Mouse (Mus musculus) spleen, postnatal 36 days (tissue): ENCODE results near the gene Cd302.
A peak's percentile ranks its signal among the peaks of the same experiment; 100 is the strongest.

Experiments
- DNase-seq, 2 experiments: peaks; one replicate each; pipeline ENCODE4 v3.0.0; 2022; ENCODE audit warnings: low spot score in 2 of 2, mixed read lengths in 1 of 2

Cd302 gene

DNA sequence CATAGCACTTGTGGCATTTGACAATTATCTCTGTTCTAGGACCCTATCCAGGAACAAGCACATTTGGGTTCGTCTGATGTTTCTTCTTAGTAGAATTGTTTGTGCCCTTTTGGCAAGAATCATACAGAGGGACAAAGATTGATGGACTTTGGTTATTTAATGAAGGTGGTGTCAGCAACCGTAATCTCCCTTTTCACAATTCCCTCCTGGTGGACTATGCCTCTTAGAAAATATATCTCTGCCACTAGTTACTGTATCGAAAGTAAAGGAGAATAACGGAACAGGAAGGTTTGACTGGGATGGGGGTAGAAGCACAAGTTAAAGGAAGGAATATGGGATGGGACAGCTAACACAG lies at the start of gene Cd302:
Cd302 (minus strand) TSS at position 22 of the 355 bp plus-strand sequence.
- DNase-seq = no peak

- DNase-seq = no peak
Measured at GRCm38 (mm10) chr2:60328641-60329040, 44.4 kb upstream of the Cd302 start.

- DNase-seq = no peak
Measured at GRCm38 (mm10) chr2:60327581-60327980, 43.3 kb upstream of the Cd302 start.

- no peak for DNase-seq
Measured at GRCm38 (mm10) chr2:60326948-60327347, 42.7 kb upstream of the Cd302 start.

DNA sequence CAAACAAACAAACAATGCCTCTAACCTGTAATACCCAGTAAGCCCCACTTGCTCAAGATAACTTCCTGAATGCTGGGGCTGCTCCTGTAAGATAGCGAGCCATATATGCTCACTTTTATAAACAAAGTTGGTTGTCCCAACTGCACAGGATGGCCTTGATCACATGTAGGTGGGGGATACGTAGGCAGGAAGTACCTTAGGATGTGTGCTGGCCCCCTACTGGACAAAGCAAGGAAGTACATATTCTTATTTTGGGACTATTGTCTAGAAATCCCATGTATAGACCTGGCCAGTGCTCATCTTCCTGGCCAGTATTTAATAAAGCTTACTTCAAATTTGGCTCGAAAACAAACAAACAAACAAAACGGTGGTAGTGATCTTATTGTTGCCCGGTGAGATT lies 39.1 kb upstream of the Cd302 start:
- peak in 1 of 2 experiments; percentile 7 for DNase-seq

DNA sequence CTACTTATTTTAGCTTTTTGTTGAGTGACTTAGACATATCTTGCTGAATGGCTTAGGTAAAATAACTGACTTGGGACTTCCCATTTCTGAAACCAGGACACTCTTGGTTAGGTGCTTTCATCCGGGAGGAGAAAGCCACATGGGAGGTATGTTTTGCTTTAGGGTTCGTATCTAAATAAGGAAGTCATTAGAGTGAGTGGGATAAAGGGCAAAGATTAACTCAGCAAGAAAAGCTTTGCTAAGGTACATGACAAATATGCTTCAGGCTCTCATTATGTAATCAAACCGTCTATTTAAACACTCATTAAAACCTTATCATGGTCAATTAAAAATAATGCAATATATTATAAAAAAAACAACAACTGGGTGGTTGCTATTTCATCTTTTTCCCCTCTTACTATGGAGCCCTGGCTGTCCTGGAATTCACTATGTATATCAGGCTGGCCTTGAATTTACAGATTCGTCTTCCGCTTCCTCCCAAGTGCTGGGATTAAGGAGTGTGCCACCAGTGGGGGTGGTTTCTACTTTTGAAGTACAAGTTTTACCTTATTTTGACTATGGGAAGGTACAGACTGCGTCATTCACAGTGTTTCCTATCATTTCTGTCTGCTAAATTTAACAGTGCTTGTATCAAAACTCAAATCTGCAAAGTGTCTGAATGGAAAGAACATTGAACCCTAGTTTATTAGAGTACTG lies 37.9 kb upstream of the Cd302 start:
- no peak for DNase-seq

- no peak for DNase-seq
Measured at GRCm38 (mm10) chr2:60303796-60304195, 19.5 kb upstream of the Cd302 start.

GRCm38 (mm10) chr2:60299323-60299722 lies 15.0 kb upstream of the Cd302 start:
- DNase-seq = no peak

DNA sequence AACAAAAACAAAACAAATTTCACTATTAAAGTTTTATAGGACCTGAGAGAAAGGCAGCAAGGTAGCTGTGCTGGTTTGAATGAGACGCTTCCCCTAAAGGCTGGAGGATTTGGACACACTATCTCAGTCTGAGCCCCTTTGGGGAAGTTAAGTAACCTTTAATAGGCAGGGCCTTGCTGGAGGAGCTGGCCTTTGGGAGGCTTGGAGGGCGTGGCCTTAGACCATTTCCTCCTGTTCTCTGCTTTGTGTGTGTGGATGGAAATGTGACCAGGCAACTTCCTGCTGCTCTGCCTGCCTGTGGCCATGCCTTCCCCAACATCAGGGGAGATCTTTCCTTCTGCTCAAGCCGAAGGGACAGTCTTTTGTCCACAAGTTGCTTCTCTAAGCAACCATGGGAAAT lies 14.0 kb upstream of the Cd302 start:
- peak; percentile 12 to 41 for DNase-seq

DNA sequence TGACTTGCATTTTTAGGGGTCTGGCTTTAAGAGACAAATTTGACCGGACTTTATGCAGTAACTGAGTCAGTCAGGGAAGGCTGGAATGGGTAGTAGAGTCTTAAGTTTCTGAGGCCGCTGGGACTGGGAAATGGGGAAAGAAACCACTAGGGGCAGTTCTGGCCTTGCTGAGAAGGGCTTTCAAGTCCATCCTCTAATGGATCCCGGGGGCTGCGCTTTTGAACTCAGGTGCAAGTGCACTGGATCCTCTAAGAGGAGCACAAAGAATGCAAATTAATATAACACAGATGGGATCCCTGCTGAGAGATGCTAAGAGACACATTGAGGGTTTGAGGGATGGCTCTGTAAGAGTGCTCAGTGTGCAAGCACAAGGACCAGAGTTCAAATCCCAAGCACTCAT lies 7.1 kb upstream of the Cd302 start:
- DNase-seq = no peak

- DNase-seq = no peak
Measured at GRCm38 (mm10) chr2:60289451-60289850, 5.2 kb upstream of the Cd302 start.

- DNase-seq = peak; percentile 65 to 68
Measured at GRCm38 (mm10) chr2:60288606-60289005, 4.3 kb upstream of the Cd302 start.

DNA sequence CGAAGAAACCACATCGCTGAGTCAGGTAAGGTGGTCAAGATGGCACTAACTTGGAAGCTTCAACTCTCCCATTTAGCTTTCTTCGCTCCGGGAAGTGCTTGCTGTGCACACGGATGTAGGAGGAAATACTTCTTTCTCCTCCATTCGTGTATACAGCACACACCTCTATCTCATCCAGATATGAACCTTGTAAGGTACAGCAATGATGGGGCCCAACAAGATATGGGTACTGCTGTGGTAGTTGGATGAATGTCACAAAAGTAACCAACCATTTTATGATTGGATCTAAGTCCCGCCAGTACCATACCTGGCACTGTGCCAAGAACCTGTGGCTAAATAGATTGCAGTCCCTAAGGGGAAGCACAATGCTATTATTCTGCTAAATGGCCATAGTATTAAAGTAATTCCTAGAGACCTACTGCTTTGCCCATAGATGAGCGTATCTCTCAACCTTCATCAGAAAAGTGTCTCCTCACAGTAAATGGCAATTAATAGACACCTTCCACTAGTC lies 874 bp upstream of the Cd302 start:
- no peak for DNase-seq

GRCm38 (mm10) chr2:60283751-60284466 lies 379 bp downstream of the Cd302 start:
- DNase-seq = peak; percentile 53 to 55

DNA sequence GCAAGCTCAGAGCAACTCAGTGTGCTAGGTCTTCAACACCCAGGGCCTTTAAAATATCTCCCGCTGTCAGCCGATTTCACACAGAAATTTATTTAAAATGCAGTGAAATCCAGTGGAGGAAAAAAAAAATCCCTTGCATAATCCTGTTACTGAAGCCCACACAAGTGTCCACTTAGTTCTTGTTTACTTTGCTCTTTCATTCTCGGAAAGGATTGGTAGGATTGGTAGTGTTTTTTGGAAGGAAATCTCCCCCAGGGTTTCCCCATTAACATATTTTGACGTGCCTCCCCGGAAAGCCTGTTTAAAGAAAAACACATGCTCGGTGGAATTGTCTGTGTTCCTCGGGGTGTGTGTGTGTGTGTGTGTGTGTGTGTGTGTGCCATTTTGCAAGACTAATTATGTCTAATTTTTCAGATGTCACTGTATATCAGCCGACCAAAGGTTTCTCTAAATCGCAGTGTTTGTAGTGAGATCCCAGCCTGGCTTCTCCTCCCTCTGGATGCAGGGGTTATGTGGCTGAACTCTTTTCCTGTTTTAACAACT lies 1.0 kb downstream of the Cd302 start:
- no peak for DNase-seq

- no peak for DNase-seq
Measured at GRCm38 (mm10) chr2:60282625-60283024, 1.7 kb downstream of the Cd302 start.

DNA sequence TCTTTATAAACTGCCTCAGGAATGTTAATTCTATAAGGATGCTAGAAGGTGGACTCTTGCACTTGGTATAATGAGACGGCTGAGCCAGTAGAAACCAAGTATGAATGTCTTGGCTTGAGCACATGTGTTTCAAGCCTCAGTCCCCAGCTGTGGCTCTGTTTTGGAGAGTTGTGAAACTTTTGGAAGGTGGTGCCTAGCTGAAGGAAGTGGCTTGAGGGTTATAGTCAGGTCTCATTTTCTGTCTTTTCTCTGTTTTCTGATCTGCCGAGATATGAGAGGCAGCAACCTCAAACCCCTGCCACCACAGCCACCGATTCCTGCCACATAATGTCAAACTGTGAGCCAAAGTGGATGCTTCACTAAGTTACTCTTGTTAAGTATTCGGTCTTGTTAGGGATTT lies 5.7 kb downstream of the Cd302 start:
- DNase-seq = no peak

GRCm38 (mm10) chr2:60269856-60270479 lies 14.3 kb downstream of the Cd302 start:
- no peak for DNase-seq

GRCm38 (mm10) chr2:60267567-60267966 lies 16.7 kb downstream of the Cd302 start:
- no peak for DNase-seq

GRCm38 (mm10) chr2:60260621-60261350 lies 23.5 kb downstream of the Cd302 start:
- DNase-seq = no peak

GRCm38 (mm10) chr2:60259186-60259585 lies 25.1 kb downstream of the Cd302 start:
- no peak for DNase-seq

DNA sequence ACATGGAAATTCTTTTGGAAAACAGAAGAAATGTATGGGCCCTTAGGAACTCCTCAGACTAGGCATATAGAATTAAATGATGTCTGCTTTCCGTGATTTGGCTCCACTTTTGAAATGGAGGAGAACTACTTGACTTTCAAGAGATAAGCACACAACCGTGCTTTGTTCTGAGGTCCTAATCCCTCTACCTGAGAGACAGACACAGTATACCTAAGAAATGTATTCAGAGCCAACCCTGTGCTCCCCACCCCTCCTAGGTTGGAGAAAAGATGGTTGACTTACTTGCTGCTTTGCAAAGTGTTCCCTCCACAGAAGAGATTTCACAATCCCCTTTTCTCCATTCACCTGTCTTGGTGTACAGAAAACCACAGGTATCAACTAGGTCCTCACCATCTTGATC lies 27.5 kb downstream of the Cd302 start:
- DNase-seq = no peak
